Mouse (Mus musculus) neural tube, embryonic 13.5 days (tissue): ENCODE measurements around the gene Crebrf. TPM values are rescaled to one million over a fixed set of nuclear protein-coding genes. Genes with fewer than 3 reads are reported as not detected.

Experiments
- ATAC-seq: fragments of 200-750 bp; cut with Nextera tagmentation; 2 replicates; pipeline ENCODE4 v1.8.0; 2017; ENCODE audit warnings: low read depth, mild to moderate bottlenecking, moderate TSS enrichment, moderate library complexity
- H3K27ac ChIP-seq: fragments of 300-500 bp; sonication (generic); replicated peaks from 2 replicates; pipeline ENCODE4 v1.5.1; 2015; ENCODE audit warnings: moderate library complexity, mild to moderate bottlenecking, inconsistent platforms
- H3K27me3 ChIP-seq: fragments of 300-500 bp; sonication (generic); 2 replicates; pipeline ENCODE4 v1.6.1; 2015; ENCODE audit warnings: mild to moderate bottlenecking, inconsistent platforms
- H3K36me3 ChIP-seq: fragments of 300-500 bp; sonication (generic); 2 replicates; pipeline ENCODE4 v1.6.1; 2015; ENCODE audit warnings: mild to moderate bottlenecking, inconsistent platforms
- H3K4me1 ChIP-seq: fragments of 300-500 bp; sonication (generic); replicated peaks from 2 replicates; pipeline ENCODE4 v1.6.1; 2015; ENCODE audit warnings: inconsistent platforms
- H3K4me2 ChIP-seq: fragments of 300-500 bp; sonication (generic); 2 replicates; pipeline ENCODE4 v1.6.1; 2015; ENCODE audit warnings: inconsistent platforms, mild to moderate bottlenecking, moderate library complexity
- H3K4me3 ChIP-seq: fragments of 300-500 bp; sonication (generic); 2 replicates; pipeline ENCODE4 v1.5.1; 2015; ENCODE audit warnings: mild to moderate bottlenecking, inconsistent platforms
- H3K9ac ChIP-seq: fragments of 300-500 bp; sonication (generic); 2 replicates; pipeline ENCODE4 v1.6.1; 2015; ENCODE audit warnings: moderate library complexity, mild to moderate bottlenecking, inconsistent platforms
- H3K9me3 ChIP-seq: fragments of 300-500 bp; sonication (generic); 2 replicates; pipeline ENCODE4 v1.6.1; 2016; ENCODE audit warnings: inconsistent platforms
- WGBS: fragments of 180-500 bp; shearing (Covaris S2); methylation state at CpG from one replicate; pipeline ENCODE4 v1.1.7; 2015; 5-methylcytosine and 5-hydroxymethylcytosine counted together
- polyA plus RNA-seq: library from polyadenylated mRNA; unstranded; fragments of >200 nt; fragmentation: Nextera tagmentation; extraction: Ambion mirVana; gene quantifications from 2 replicates; pipeline ENCODE4 v1.2.1, GENCODE M21; 2015

Gene Crebrf
- polyA plus RNA-seq, 1 experiment from 2014 or later: 9.9 TPM

- H3K9ac ChIP-seq: no peak overlapping the region
- H3K27ac ChIP-seq: no peak overlapping the region
- WGBS: 87% methylated on average over 7 of the region's 7 CpGs
- peaks cover 76% of the 10 kb centered on the region for H3K36me3 ChIP-seq
- no peak overlapping the region for H3K4me2 ChIP-seq
- H3K4me1 ChIP-seq: peaks cover 6% of the 10 kb centered on the region
- ATAC-seq: no peak
- no peaks in the 10 kb centered on the region for H3K9me3 ChIP-seq
- no peaks in the 10 kb centered on the region for H3K27me3 ChIP-seq
- H3K4me3 ChIP-seq: no peak overlapping the region
These were observed 71.1 kb downstream of the Crebrf start for GRCm38 (mm10) chr17:26786586-26786985.

DNA sequence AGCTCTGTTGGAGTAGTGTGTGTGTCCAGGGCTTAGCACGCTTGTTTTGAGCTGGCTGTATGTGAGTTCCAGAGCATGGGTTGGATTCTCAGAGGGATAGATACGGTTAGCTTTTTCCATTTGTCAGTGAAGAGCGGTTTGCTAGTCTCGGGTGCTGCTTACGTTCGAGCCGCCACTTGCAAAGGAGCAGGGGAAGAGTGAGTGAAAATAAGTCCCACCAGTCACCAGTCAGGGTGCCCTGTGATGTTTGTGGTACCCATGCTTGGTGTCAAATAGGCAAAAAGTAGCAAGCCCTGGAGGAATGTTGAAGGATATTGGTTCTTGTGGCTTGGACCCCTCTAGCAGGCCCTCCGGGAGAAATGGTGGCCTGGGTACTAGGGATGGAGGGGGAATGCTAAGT lies 73.5 kb downstream of the Crebrf start:
- H3K9me3 ChIP-seq: no peaks in the 10 kb centered on the region
- ATAC-seq: no peak
- no peaks in the 10 kb centered on the region for H3K27me3 ChIP-seq
- H3K4me2 ChIP-seq: no peak overlapping the region
- WGBS: 93% methylated on average over 8 of the region's 8 CpGs
- H3K9ac ChIP-seq: no peak overlapping the region
- H3K4me3 ChIP-seq: no peak overlapping the region
- no peak overlapping the region for H3K27ac ChIP-seq
- H3K4me1 ChIP-seq: no peaks in the 10 kb centered on the region
- H3K36me3 ChIP-seq: peaks cover 85% of the 10 kb centered on the region

DNA sequence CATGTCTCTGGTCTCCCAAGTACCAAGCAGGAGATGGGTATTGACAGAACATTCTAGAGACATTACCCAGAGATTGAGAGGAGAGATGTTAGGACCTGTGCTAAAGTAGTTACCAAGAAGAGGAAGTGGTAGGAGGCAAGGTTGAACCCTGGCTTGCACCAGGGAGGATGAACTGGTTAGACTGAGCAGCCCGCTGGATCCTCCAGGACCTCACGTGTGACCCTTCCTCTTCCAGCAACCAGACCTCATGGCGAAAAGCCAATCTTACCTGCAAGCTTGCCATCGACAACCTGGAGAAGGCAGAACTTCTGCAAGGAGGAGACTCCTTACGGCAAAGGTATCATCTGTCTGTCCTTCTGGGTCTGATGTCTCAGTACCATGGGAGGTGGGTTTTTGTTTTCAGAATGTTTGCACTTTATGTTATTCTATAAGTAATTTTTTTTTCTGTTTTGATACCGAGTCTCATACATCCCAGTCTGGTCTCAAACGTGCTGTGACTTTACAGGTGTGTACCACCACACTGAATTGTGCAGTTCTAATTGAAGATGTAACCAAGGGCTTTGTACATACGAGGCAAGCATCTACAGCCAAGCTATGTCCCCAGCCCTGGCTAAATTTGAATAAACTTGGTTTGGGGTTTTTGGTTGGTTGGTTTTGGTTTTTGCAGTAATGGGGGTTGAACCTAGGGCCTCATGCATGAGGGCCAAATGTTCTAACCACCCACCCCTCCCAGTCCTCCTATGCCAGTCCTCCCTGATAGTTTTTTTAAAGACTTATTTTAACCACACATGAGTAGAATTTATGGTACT lies 74.2 kb downstream of the Crebrf start:
- Histone ChIP-seq H3K36me3 (peaks cover 78% of the 10 kb centered on the region), H3K4me1 (no peaks in the 10 kb centered on the region), H3K9me3 (no peaks in the 10 kb centered on the region), H3K4me2 (no peak overlapping the region), H3K9ac (no peak overlapping the region), H3K27me3 (no peaks in the 10 kb centered on the region), H3K4me3 (no peak overlapping the region), H3K27ac (no peak overlapping the region)
- no peak for ATAC-seq
- WGBS: 95% methylated on average over 8 of the region's 8 CpGs

DNA sequence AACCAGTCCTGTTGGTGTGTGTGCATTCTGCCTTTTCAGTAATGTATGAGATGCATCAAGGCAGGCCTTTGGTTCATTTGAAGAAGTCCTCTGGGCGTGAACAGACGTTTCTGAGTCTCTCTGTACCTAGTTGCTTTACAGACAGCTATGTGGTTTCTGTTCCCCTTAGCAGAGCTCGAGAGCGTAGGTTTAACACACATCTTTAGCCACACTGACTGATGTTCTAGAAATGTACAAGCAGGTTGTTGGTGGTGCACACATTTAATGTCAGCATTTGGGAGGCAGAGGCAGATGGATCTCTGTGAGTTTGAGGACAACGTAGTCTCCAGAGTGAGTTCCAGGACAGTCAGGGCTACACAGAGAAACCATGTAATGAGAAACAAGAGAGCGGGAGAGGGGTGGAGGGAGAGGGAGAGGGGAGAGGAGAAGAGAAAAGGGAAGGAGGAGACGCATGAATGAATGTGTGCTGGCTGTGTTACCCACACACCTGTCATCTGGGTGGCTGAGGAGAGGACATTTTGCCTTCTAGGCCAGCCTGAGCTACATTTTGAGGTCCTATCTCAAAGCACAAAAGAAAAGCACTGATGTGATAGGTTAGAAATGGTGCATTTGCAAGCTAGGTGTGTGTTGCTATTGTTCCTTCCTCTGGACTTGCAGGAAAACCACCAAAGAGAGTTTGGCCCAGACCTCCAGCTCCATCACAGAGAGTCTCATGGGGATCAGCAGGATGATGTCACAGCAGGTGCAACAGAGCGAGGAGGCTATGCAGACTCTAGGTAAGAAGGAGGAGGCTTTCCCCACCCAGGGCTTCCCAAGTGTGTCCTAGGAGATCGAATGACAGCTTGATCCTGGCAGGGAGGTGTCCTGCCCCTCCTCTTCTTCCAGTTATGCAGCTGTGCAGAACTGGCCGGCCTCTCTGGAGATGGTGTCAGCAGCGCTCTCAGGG lies 75.1 kb downstream of the Crebrf start:
- no peaks in the 10 kb centered on the region for H3K9me3 ChIP-seq
- peaks cover 69% of the 10 kb centered on the region for H3K36me3 ChIP-seq
- H3K4me2 ChIP-seq: no peak overlapping the region
- H3K9ac ChIP-seq: no peak overlapping the region
- no peaks in the 10 kb centered on the region for H3K27me3 ChIP-seq
- 90% methylated on average over 11 of the region's 11 CpGs for WGBS
- no peak for ATAC-seq
- H3K4me3 ChIP-seq: no peak overlapping the region
- H3K27ac ChIP-seq: no peak overlapping the region
- no peaks in the 10 kb centered on the region for H3K4me1 ChIP-seq

DNA sequence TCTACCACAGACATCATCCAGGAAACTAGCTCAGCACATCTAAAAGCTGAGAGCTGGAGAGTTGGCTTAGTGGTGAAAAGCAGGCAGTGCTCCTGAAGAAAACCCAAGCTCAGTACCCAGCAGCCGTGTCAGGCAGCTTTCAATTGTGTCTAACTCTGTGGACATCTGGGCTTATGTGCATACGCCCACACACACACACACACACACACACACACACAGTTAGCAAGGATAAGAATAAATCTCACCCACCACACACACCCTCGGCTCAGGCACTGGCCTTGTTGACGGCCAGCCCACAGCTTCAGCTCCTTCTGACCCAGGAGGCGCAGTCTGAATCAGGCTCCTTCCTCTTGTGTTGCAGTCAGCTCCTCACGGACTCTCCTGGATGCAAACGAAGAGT lies 76.1 kb downstream of the Crebrf start:
- Histone ChIP-seq H3K27me3 (no peaks in the 10 kb centered on the region), H3K27ac (no peak overlapping the region), H3K9me3 (no peaks in the 10 kb centered on the region), H3K36me3 (peaks cover 62% of the 10 kb centered on the region), H3K4me1 (no peaks in the 10 kb centered on the region), H3K4me3 (no peak overlapping the region), H3K4me2 (no peak overlapping the region), H3K9ac (no peak overlapping the region)
- 87% methylated on average over 7 of the region's 7 CpGs for WGBS
- ATAC-seq: no peak

GRCm38 (mm10) chr17:26792096-26792495 lies 76.6 kb downstream of the Crebrf start:
- H3K4me2 ChIP-seq: no peak overlapping the region
- WGBS: 91% methylated on average over 15 of the region's 15 CpGs
- H3K9me3 ChIP-seq: no peaks in the 10 kb centered on the region
- ATAC-seq: no peak
- H3K36me3 ChIP-seq: peaks cover 57% of the 10 kb centered on the region
- no peaks in the 10 kb centered on the region for H3K27me3 ChIP-seq
- H3K4me1 ChIP-seq: no peaks in the 10 kb centered on the region
- no peak overlapping the region for H3K27ac ChIP-seq
- no peak overlapping the region for H3K4me3 ChIP-seq
- H3K9ac ChIP-seq: no peak overlapping the region

DNA sequence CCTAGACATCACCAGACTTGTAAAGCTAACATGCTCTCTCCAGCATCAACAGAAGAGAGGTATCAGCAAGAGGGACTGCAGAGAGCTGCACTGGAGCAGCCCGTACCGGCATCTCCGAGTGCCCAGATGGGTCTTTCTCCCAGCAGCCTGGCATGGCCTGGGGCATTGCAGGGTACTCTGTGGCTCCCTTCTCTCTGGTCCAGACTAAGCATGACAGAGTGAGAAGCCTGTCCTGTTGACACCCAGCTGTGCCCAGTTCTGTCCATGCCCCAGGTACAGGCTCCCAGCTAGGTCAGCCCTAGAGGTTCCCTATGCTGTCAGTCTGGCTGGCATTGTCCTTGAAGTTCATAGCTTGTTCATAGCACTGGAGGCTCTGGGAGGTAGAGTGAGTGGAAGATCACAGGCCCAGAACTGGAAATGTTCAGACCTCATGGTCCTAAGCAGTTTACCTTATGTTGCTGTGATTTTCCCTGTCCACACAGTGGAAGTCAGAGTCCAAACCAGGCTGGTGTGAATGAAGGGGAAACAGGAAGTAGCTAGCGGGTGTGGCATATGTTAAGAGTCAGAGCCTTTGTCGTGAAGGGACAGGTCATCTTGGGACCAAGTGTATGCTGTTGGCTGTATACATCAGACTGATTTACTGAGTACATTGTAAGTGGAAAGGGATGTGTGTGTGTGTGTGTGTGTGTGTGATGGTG lies 77.8 kb downstream of the Crebrf start:
- ATAC-seq: no peak
- H3K27ac ChIP-seq: no peak overlapping the region
- no peak overlapping the region for H3K4me2 ChIP-seq
- H3K4me3 ChIP-seq: no peak overlapping the region
- no peak overlapping the region for H3K9ac ChIP-seq
- no peaks in the 10 kb centered on the region for H3K27me3 ChIP-seq
- H3K4me1 ChIP-seq: no peaks in the 10 kb centered on the region
- H3K9me3 ChIP-seq: no peaks in the 10 kb centered on the region
- WGBS: 83% methylated on average over 5 of the region's 5 CpGs
- H3K36me3 ChIP-seq: peaks cover 51% of the 10 kb centered on the region

DNA sequence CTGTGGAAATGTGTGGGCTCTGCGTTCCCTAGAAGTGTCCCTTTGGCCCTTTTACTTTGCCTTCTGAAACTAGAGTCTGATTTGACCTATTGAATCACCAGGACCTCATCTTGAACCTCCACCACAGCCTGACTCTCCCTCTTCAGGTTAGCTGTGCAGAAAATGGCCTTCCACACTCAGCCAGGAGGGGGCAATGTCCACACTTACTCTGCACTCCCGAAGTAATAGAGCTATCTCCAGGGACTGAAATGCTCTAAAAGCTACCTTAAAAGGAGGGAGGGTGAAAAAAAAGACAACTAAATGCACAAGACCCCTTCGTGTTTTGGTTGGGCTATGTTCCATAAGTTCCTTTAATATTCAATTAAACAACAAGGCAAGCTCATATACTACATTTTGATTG lies 79.3 kb downstream of the Crebrf start:
- Histone ChIP-seq H3K9me3 (no peaks in the 10 kb centered on the region), H3K27me3 (no peaks in the 10 kb centered on the region; the same call in 1 of the 2 replicates), H3K9ac (no peak overlapping the region), H3K27ac (no peak overlapping the region), H3K36me3 (peaks cover 36% of the 10 kb centered on the region), H3K4me2 (no peak overlapping the region), H3K4me1 (no peaks in the 10 kb centered on the region), H3K4me3 (no peak overlapping the region)
- ATAC-seq: no peak
- WGBS: 19% methylated on average over 3 of the region's 3 CpGs

GRCm38 (mm10) chr17:26795386-26795785 lies 79.9 kb downstream of the Crebrf start:
- H3K4me2 ChIP-seq: no peak overlapping the region
- H3K4me3 ChIP-seq: no peak overlapping the region
- no peak overlapping the region for H3K9ac ChIP-seq
- H3K4me1 ChIP-seq: no peaks in the 10 kb centered on the region
- no peak overlapping the region for H3K27ac ChIP-seq
- no peaks in the 10 kb centered on the region for H3K9me3 ChIP-seq
- no peaks in the 10 kb centered on the region; the same call in 1 of the 2 replicates for H3K27me3 ChIP-seq
- WGBS: 80% methylated on average over 7 of the region's 7 CpGs
- peaks cover 30% of the 10 kb centered on the region for H3K36me3 ChIP-seq
- no peak for ATAC-seq

GRCm38 (mm10) chr17:26797379-26798128 lies 82.1 kb downstream of the Crebrf start:
- Histone ChIP-seq H3K27ac (no peak overlapping the region), H3K4me2 (no peak overlapping the region), H3K4me1 (no peaks in the 10 kb centered on the region), H3K9me3 (no peaks in the 10 kb centered on the region), H3K36me3 (peaks cover 8% of the 10 kb centered on the region), H3K27me3 (no peaks in the 10 kb centered on the region; the same call in 1 of the 2 replicates), H3K4me3 (no peak overlapping the region), H3K9ac (no peak overlapping the region)
- ATAC-seq: no peak
- 73% methylated on average over 6 of the region's 6 CpGs for WGBS

- ATAC-seq: no peak
- H3K9ac ChIP-seq: no peak overlapping the region
- no peaks in the 10 kb centered on the region for H3K4me1 ChIP-seq
- no peak overlapping the region for H3K27ac ChIP-seq
- no peaks in the 10 kb centered on the region; the same call in 1 of the 2 replicates for H3K9me3 ChIP-seq
- H3K4me2 ChIP-seq: no peak overlapping the region
- H3K27me3 ChIP-seq: no peaks in the 10 kb centered on the region; the same call in 1 of the 2 replicates
- no peak overlapping the region for H3K4me3 ChIP-seq
- no peaks in the 10 kb centered on the region for H3K36me3 ChIP-seq
- WGBS: 85% methylated on average over 3 of the region's 3 CpGs
These were observed 87.4 kb downstream of the Crebrf start for GRCm38 (mm10) chr17:26802886-26803285.
